Mouse (Mus musculus) left cerebral cortex, adult 9 months (tissue): Measurements from ENCODE around the gene Habp2.

Experiments
- DNase-seq, 2 experiments: peaks; one replicate each; pipeline ENCODE4 v3.0.0; 2022; ENCODE audit warnings: low spot score in 2 of 2

Gene Habp2

GRCm38 (mm10) chr19:56286866-56287265 is at the start of gene Habp2:
Gene Habp2, plus strand, starts transcription at chr19:56287137.
- no peak for DNase-seq

- no peak for DNase-seq
Measured at GRCm38 (mm10) chr19:56238501-56238900, 48.4 kb upstream of the Habp2 start.

GRCm38 (mm10) chr19:56245201-56245600 is 41.7 kb upstream of the Habp2 start:
- DNase-seq: no peak

GRCm38 (mm10) chr19:56252815-56253214 is 34.1 kb upstream of the Habp2 start:
- DNase-seq: no peak

- DNase-seq: no peak
Measured at GRCm38 (mm10) chr19:56253271-56253670, 33.7 kb upstream of the Habp2 start.

- no peak for DNase-seq
Measured at GRCm38 (mm10) chr19:56254751-56255150, 32.2 kb upstream of the Habp2 start.

- peak in 1 of 2 experiments; percentile 48 for DNase-seq
Measured at GRCm38 (mm10) chr19:56255506-56255905, 31.4 kb upstream of the Habp2 start.

GRCm38 (mm10) chr19:56256235-56256634 is 30.7 kb upstream of the Habp2 start:
- DNase-seq: no peak

GRCm38 (mm10) chr19:56256741-56257140 is 30.2 kb upstream of the Habp2 start:
- DNase-seq: no peak

- DNase-seq: no peak
Measured at GRCm38 (mm10) chr19:56263696-56264095, 23.2 kb upstream of the Habp2 start.

GRCm38 (mm10) chr19:56264175-56264574 is 22.8 kb upstream of the Habp2 start:
- DNase-seq: no peak

GRCm38 (mm10) chr19:56265149-56265548 is 21.8 kb upstream of the Habp2 start:
- no peak for DNase-seq

- no peak for DNase-seq
Measured at GRCm38 (mm10) chr19:56272081-56272480, 14.9 kb upstream of the Habp2 start.

- no peak for DNase-seq
Measured at GRCm38 (mm10) chr19:56277140-56277804, 9.7 kb upstream of the Habp2 start.

- no peak for DNase-seq
Measured at GRCm38 (mm10) chr19:56277951-56278350, 9.0 kb upstream of the Habp2 start.

- DNase-seq: no peak
Measured at GRCm38 (mm10) chr19:56278366-56278765, 8.6 kb upstream of the Habp2 start.

- no peak for DNase-seq
Measured at GRCm38 (mm10) chr19:56285222-56285621, 1.7 kb upstream of the Habp2 start.

- DNase-seq: no peak
Measured at GRCm38 (mm10) chr19:56287580-56288367, 837 bp downstream of the Habp2 start.

GRCm38 (mm10) chr19:56288436-56288835 is 1.5 kb downstream of the Habp2 start:
- DNase-seq: no peak

GRCm38 (mm10) chr19:56289642-56290041 is 2.7 kb downstream of the Habp2 start:
- DNase-seq: no peak

- no peak for DNase-seq
Measured at GRCm38 (mm10) chr19:56291898-56292297, 5.0 kb downstream of the Habp2 start.

GRCm38 (mm10) chr19:56292335-56292734 is 5.4 kb downstream of the Habp2 start:
- DNase-seq: no peak
